Mouse (Mus musculus) cerebellum, adult 9-10 months (tissue): ENCODE measurements around the gene Mettl2.
"Not testable (repeated sequence)": the region's sequence is repeated elsewhere in the genome, so short reads cannot be mapped to it uniquely, and the experiment has no call there.

ENCODE experiments used
- DNase-seq: peaks from one replicate; pipeline ENCODE4 v3.0.0; 2022

Gene Mettl2

DNA sequence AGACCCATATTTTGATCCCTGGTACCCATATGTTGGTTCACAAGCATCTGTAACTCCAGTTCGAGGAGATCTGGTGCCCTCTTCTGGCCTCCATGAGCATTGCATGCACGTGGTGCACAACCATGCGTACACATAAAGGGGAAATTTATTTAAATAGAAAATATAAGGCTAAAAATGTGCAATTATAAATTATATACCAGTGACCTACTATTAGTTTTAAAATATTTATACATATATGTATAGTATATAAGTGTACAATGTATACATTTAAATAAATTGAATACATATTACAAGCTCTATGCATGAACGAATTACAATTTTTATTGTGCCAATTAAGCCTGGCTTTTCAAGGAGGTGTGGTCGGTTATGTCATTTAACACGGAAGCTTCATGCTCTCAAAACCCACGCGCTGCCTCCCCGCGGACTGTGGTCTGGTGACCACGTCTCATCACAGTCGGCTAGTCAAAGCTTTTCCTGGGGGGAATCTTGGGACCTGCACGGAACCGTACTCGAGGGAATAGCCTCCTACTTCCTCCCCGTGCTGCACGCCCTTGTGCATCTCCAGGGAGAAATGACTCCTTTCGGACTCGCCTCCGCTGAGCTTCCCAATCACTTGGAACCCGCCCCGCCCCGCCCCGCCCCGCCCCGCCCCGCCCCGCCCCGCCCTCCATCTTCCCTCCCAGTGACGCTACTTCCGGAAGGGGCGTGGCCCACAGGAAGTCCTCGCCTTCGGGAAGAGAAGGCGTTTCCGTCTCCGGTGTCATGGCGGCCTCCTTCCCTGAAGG, at the start of gene Mettl2:
Mettl2 (plus strand) TSS at position 691 of the 785 bp plus-strand sequence.
- DNase-seq: peak; percentile 78

DNA sequence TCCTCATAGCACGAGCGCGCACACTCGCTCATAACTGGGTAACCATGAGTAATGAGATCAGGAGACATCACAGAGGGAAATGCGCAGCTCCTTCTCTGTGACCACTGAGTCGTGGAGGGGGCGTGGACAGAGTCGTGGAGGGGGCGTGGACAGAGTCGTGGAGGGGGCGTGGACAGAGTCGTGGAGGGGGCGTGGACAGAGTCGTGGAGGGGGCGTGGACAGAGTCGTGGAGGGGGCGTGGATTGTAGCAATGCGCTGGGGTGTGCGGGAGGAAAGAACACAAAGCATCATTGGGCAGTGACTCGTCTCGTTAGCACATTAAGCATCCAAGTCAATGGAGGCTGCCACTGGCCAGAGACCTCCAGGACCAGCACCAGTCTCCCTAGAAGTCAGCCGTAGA, 13.8 kb upstream of the Mettl2 start:
- not testable (repeated sequence) for DNase-seq

DNA sequence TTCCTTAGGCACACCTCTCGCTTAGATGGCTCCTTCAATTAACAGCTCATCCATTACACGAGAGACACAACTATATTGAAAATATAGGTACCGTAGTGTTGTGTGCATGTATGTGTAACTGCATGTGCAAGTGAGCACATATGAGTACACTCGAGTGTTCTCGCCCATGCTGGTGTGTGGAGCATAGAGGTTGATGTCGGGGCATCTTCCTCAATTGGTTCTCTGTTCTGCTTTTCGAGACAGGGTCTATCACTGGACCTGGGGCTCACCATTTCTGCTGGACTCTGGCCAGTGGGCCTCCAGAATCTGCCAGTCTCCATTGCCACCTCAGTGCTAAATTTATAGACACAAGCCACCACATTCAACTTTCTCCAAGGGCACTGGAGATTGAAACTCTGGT, 8.4 kb upstream of the Mettl2 start:
- no peak for DNase-seq

DNA sequence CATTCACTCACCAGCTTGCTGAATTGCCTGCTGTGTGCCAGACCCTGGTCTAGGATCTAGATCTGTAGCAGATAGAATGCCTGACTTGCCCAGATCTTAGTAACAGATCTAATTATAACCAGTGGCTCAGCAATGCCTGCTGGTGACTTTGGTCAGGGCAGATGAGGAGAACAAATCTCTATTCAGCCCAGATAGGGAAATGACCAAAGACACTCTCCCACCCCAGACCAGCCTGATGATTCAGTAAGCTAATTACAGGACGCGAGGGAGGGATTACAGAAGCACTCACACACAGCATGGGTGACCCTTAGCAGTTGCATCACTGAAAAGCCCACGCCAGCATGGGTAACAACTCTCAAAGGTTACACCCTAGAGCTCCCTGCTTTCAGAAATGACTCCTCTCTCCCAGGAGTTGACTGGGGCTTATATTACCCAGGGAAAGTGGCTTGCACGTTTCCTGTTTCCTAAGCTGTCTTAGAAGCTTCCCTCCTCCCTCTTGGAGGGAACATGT, 5.6 kb upstream of the Mettl2 start:
- no peak for DNase-seq

DNA sequence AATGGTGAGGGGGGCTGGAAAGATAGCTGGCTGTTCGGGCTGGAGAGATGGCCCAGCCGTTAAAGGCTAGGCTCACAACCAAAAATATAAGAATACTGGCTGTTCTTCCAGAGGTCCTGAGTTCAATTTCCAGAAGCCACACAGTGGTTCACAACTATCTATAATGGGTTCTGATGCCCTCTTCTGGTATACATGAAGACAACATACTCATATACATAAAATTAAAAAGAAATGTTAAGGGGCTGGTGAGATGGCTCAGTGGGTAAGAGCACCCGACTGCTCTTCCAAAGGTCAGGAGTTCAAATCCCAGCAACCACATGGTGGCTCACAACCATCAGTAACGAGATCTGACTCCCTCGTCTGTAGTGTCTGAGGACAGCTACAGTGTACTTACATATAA, 4.4 kb upstream of the Mettl2 start:
- DNase-seq: not testable (repeated sequence)

DNA sequence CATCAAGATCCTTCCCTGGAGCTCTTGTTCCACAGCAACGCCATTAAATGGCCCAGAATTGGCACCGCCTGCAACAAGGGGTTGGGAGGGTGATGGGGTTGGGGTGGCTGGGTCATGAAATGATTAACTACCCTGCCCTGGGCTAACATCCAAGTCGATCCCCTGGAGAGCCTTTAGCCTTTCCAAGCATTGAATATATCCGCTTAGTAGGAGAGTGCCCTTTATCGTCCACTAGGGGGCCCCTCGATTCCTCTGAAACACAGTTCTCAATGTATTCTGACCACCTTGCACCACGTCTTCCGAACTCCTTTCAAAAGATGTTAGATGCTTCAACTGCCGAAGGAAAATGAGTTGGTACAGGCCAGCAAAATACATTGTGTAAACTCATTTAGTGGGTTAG, 2.2 kb upstream of the Mettl2 start:
- peak; percentile 14 for DNase-seq

DNA sequence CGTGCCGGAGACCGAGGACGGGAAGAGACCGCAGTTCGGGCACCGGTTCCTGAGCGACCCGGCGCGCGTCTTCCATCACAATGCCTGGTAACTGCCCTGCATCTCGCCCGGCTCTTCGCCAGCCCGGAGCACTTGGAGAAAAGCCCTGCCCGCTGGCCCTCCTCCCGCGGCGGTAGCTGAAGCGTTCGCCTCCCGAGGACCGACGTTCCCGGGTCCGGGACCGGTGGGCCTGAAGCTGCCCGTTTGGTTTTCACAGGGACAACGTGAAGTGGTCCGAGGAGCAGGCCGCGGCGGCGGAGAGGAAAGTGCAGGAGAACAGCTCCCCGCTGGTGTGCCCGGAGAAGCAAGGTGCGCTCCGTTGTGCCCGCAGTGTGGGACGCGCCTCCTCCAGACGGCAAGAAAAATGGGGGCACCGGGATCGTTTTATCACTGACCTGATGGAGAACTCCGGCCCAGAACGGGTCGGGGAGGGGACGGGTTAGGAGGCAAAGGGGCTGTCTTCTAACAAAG, 350 bp downstream of the Mettl2 start:
- no peak for DNase-seq

DNA sequence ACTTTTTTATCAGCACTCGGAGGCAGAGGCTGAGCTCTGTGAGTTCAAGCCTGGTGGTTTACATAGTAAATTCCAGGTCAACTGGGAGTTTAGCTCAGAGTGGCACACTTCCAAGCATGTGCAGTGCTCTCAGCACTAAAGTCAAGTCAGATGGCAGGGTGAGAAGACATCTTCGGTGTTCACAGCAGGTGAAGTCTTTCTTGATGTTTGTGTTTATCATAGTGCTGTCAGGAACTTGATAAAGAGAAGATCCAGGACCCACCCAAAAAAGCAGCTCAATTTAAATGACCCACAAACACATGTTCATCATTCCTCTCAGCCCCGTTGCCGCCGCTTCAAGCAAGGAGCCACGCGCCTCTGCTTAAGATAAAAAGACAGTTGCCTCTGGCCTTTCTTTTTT, 9.5 kb downstream of the Mettl2 start:
- DNase-seq: no peak

DNA sequence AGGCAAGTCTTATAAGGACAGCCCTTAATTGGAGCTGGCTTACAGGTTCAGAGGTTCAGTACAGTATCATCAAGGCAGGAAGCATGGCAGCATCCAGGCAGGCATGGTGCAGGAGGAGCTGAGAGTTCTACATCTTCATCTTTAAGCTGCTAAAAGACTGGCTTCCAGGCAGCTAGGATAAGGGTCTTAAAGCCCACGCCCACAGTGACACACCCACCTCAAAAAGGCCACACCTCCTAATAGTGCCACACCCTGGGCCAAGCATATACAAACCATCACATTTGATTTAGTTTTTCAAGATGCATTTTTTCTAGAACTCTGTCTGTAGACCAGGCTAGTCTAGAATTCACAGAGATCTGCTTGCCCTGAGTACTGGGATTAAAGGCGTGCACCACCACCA, 11.0 kb downstream of the Mettl2 start:
- not testable (repeated sequence) for DNase-seq

DNA sequence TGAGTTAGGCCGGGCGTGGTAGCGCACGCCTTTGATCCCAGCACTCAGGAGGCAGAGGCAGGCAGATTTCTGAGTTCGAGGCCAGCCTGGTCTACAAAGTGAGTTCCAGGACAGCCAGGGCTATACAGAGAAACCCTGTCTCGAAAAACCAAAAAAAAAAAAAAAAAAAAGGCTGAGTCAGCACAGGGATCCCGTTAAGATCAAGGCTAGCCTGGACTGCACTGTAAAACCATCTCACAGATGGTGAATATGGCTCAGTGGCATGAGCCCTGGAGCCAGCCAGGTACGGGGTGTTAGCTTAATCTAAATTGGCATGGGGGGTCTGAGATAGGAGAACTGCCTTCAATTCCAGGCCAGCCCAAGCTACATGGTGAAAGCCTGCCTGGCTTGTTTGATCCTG, 14.3 kb downstream of the Mettl2 start:
- DNase-seq: not testable (repeated sequence)

DNA sequence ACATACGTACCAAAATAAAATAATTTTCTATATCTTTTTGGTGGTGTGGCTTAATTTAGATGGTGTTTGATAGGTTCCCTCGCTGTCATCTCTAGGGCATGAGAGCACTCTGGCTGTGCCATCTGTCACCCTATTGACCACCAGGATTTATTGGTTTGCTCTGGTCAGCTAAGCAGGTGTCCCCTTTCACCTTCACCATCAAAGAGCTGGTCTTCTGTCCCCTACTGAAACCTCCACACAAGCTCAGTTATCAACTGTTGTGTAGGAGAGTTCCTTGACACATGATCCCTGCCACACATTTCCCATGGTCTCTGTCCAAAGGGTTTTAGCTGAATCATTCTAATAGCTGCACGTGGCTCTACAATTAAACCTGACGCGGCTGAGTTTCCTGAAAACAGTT, 14.9 kb downstream of the Mettl2 start:
- DNase-seq: no peak

DNA sequence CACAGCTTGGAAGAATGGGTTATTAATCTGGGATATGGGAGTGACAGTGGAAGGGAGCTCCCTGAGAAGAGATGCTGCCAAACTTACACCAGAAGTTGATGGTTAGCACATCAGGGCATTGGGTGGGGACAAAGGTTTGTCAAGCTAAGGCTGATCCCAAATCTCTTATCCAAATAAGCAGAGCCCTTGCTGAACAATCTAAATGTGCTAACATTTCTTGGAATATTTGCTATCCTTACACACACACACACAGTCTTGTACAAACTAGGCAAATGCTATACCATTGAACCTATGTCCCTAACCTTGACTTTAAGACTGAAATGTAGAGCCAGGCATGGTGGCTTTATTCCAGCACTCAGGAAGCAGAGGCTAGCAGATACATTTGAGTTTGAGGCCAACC, 17.3 kb downstream of the Mettl2 start:
- DNase-seq: no peak

DNA sequence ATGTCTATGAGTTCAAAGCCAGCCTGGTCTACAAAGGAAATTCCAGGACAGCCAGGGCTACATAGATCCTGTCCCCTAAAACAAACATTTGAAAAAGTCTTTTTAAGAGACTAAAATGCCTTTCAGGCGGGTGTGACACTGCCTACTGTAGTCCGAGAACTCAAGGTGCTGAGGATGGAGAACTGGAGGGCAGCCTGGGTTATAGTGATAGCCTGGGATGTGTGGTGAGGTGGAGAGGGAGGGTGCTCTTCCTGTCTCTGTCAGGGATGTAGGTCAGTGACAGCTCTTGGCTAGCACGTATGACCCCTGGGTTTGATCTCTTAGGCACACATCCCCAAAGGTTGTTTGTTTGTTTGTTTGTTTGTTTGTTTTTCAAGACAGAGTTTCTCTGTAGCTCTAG, 17.9 kb downstream of the Mettl2 start:
- no peak for DNase-seq

DNA sequence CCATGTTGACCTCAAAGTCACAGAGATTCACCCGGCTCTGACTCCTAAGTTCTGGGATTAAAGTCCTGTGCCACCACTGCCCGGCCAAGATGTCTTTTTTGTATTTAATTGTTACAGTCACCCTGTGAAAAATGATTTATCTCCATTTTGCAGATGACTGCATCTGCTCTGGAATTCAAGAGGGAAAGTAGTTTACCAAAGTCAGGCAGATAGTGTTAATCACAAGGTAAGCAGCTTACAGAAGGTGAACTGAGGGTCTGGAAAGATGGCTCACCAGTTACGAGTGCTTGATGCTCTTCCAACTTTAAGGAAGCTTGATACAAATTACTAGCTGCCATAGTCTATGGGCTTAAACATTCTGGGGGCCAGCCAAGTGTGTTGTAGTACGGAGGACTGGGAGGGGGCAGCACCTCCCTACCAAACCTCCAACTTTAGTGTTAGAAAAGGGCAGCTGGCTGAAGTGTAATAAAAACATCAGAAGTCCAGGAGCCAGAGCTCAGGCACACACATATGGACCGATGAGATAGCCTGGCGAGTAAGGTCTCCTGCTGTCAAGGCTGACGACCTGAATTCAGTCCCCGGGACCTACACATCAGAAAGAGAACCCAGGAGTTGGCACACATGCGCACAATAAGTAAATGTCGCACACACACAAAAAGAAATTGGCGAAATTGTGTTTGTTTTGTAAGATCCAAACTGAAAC, 18.4 kb downstream of the Mettl2 start:
- no peak for DNase-seq

DNA sequence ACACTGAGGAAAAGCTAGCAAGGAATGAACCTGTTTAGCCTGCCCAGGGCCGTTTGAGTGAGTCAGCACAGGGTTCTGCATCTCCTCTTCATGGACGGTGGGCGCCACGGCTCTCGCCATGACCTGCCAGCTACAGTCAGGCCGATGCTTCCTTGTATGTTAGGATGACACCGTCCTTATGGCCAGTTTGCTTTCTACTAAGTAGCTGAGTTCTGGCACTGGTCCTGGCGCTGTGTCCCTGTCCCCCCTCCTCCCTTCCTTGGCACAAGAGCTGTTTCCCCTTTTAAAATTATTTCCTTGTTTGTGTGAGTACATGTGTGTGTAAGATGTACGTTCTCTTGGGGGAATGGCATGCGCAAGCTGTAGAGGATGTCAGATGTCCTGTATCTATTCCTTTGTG, 19.0 kb downstream of the Mettl2 start:
- no peak for DNase-seq

DNA sequence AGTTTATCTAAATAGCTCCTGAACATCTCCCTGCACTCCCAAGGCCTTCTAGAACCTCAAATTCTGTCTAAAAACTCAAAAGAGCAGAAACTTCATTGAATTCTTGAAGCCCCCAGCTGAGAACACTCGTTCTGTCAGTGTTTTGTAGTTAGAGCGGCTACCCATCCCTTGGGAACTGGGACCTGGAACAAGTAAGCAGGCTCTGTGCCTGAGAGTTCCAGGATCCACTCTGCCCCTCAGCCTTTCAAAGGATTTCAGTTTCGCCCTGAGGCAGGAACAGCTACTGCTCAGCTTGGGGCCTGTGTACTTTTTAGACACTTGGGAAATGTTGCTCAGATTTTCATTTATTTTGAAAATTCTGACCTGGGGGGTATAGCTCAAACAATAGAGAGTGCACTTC, 20.4 kb downstream of the Mettl2 start, which contains the start of gene Gm10842:
Gm10842 (plus strand) TSS at position 301 of the 400 bp plus-strand sequence.
- no peak for DNase-seq

DNA sequence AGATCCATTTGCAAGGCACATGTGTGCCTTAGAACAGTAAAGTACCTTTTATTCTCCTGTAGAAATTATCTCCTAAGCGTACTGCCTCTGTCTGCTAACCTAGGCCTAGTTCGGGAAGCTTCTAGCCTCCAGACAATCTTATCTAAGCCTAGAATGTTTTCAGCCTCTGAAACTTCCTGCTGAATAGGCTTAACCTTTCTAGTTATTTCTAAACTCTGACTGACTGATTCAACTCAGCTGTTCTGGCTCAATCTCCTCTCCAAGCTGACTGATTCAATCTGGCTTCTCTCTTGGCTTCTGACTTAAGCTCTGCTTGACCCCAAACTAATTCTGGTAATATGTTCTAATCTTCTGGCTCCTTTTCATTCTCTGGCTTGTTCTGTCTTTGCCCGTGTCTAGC, 23.1 kb downstream of the Mettl2 start:
- DNase-seq: no peak

DNA sequence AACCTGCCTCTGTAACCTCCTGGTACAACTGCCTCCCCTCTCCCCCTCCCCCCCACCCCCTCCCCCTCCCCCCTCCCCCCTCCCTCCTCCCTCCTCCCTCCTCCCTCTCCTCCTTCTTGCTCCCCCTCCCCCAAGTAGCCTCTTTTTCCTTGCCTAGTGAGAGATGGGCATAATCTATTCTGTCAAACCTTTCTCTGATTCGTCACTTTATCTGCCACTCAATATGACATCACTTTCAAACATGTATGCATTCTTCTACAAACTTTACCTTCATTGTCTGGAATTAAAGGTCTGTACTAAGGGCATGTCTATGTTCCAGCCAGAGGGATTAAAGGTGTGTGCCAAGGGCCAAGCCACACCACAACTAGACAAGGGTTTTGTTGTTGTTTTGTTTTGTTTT, 23.5 kb downstream of the Mettl2 start:
- no peak for DNase-seq

DNA sequence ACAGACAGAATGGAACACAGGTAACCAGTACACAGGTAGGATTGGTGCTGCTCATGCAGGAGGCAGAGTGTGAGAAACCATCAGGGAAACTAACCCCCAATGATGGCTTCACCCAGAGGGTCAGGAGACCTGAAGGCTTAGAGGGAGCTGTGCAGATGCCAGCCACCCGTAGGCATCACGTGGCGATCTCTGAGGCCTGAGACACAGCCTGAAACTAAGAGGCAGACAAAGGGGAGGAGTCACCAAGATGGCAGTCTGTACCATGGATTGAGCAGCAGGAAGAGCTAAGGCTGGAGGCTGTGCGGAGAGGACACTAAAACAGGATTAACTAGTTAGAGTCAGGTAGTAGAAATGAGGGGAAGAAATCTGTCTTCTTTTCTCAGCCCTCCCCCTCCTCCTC, 24.5 kb downstream of the Mettl2 start:
- DNase-seq: no peak

DNA sequence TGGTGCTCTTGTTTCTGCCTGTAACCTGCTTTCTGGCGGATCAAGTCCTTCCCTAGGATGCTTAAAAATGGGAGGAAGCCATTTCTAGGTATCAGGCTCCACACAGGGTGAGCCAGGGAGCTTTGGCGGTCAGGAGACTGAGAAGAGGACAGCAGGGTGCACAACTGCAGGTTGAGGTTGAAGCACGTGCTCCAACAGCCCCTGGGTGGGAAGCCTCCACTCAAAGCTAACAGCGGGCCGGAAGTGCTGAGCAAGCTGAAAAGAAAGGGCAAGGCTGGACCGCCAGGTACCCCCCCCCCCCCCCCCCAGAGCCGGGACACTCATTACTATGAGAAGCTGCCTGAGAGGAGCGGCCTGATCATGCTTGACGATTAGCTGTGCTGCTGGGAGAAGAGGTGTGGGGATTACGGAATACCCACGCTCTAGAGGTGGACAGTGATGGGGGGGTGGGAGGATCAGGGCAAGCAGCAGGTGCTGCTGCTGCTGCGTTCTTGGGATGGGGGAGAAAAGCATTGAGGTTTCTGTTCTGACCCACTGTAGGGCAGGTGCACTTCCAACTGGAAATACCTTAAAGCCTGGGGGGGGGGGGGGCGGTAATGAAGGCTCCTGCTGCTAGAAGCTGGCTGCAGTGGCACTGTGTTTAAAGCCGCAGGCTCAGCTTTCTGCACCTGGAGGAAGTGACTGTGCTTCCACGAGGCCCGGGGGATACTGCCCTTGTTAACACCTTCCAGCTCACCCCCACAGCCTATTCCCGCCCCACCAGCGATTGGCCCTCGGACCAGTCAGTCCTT, 25.2 kb downstream of the Mettl2 start:
- no peak for DNase-seq

DNA sequence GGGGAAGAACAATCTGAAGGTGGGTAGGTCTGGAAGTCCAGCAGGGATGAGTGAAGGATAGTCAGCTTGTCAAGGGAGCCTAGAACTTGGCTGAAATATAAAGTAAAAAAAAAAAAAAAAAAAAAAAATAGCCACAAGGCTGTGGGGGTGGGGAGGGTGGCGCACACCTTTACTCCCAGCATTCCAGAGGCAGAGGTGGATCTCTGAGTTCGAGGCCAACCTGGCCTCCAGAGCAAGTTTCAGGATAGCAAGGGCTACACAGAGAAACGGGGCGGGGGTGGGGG, 25.7 kb downstream of the Mettl2 start:
- no peak for DNase-seq

DNA sequence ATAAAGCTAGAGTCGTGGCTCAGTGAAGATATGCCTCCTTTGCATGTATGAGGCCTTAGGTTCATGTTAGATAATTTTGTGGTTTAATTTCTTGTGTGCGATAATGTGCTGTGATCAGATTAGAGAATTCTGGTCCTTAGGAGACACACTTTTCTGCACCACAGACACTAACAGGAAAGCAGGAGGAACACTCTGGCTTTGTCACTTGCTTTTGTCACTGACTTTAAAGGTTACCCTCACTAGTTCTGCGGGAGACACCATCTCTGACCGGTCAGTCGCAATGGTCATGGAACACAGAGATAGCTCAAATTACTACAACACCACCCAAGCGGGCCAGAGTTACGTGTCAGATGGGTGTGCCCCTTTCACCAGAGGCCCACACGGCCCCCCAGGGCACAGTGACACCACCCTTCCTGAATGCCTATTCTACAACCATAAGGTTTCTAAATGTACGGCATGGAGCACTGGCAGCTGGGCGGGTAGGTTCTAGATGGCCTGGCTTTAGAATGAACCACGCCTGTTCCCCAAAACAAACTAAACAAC, 26.2 kb downstream of the Mettl2 start:
- DNase-seq: no peak
